Mouse (Mus musculus) lung, embryonic 16.5 days (tissue): Measurements from ENCODE around the gene Tatdn2. TPM values are rescaled to one million over a fixed set of nuclear protein-coding genes. Genes with fewer than 3 reads are reported as not detected.
A peak's percentile ranks its signal among the peaks of the same experiment; 100 is the strongest.

Experiments
- ATAC-seq: fragments of 200-750 bp; cut with Nextera tagmentation; 2 replicates; pipeline ENCODE4 v1.8.0; 2017; ENCODE audit warnings: low read depth, mild to moderate bottlenecking, moderate library complexity
- H3K27ac ChIP-seq: fragments of 300-500 bp; sonication (generic); 2 replicates; pipeline ENCODE4 v1.5.1; 2014; ENCODE audit warnings: mild to moderate bottlenecking, control low read depth, low read length
- H3K27me3 ChIP-seq: fragments of 300-500 bp; sonication (generic); 2 replicates; pipeline ENCODE4 v1.6.1; 2014; ENCODE audit warnings: low read depth, low read length, mixed read lengths; ENCODE audit not compliant: control insufficient read depth, insufficient read depth
- H3K36me3 ChIP-seq: fragments of 300-500 bp; sonication (generic); 2 replicates; pipeline ENCODE4 v1.6.1; 2014; ENCODE audit warnings: low read length; ENCODE audit not compliant: control insufficient read depth, insufficient read depth
- H3K4me1 ChIP-seq: fragments of 300-500 bp; sonication (generic); replicated peaks from 2 replicates; pipeline ENCODE4 v1.6.1; 2014; ENCODE audit warnings: low read length, mixed read lengths; ENCODE audit not compliant: control insufficient read depth, insufficient read depth
- H3K4me2 ChIP-seq: fragments of 300-500 bp; sonication (generic); 2 replicates; pipeline ENCODE4 v1.6.1; 2014; ENCODE audit warnings: low read depth, low read length, control low read depth
- H3K4me3 ChIP-seq: fragments of 300-500 bp; sonication (generic); 2 replicates; pipeline ENCODE4 v1.5.1; 2014; ENCODE audit warnings: mild to moderate bottlenecking, low read length, control low read depth
- H3K9ac ChIP-seq: fragments of 300-500 bp; sonication (generic); 2 replicates; pipeline ENCODE4 v1.6.1; 2014; ENCODE audit warnings: low read length, control low read depth
- H3K9me3 ChIP-seq: fragments of 300-500 bp; sonication (generic); 2 replicates; pipeline ENCODE4 v1.6.1; 2016; ENCODE audit warnings: low read length; ENCODE audit not compliant: control insufficient read depth
- WGBS: fragments of 180-500 bp; shearing (Covaris S2); extraction: QIAGEN DNeasy Blood & Tissue Kit; methylation state at CpG from one replicate; pipeline ENCODE4 v1.1.7; 2014; 5-methylcytosine and 5-hydroxymethylcytosine counted together
- polyA plus RNA-seq: library from polyadenylated mRNA; unstranded; fragments of >200 nt; fragmentation: Nextera tagmentation; extraction: Ambion mirVana; gene quantifications from 2 replicates; pipeline ENCODE4 v1.2.1, GENCODE M21; 2015

Gene Tatdn2
- polyA plus RNA-seq: 0.46 and 0.60 TPM in 2 replicates

GRCm38 (mm10) chr6:113696582-113697221 is at the start of gene Tatdn2:
Tatdn2 (plus strand) TSS chr6:113697050.
- no peaks in the 10 kb centered on the region for H3K9me3 ChIP-seq
- under 1% methylated on average over 56 of the region's 58 CpGs for WGBS
- H3K4me3 ChIP-seq: peak within 1 kb of the TSS; percentile 85
- H3K4me1 ChIP-seq: peaks cover 18% of the 10 kb centered on the region
- peak within 1 kb of the TSS; percentile 83 for H3K9ac ChIP-seq
- H3K27ac ChIP-seq: peak within 1 kb of the TSS; percentile 94
- ATAC-seq: peak; percentile 99
- peaks cover 3% of the 10 kb centered on the region for H3K36me3 ChIP-seq
- no peaks in the 10 kb centered on the region for H3K27me3 ChIP-seq
- peak within 1 kb of the TSS; percentile 96 for H3K4me2 ChIP-seq

GRCm38 (mm10) chr6:113649346-113650196 is 47.3 kb upstream of the Tatdn2 start:
- WGBS: 69% methylated on average over 7 of the region's 7 CpGs
- H3K9me3 ChIP-seq: no peaks in the 10 kb centered on the region
- no peaks in the 10 kb centered on the region for H3K4me1 ChIP-seq
- H3K27ac ChIP-seq: no peak overlapping the region
- no peak overlapping the region for H3K4me3 ChIP-seq
- no peak overlapping the region for H3K4me2 ChIP-seq
- ATAC-seq: no peak
- H3K9ac ChIP-seq: no peak overlapping the region
- no peaks in the 10 kb centered on the region for H3K27me3 ChIP-seq
- no peaks in the 10 kb centered on the region for H3K36me3 ChIP-seq

GRCm38 (mm10) chr6:113650197-113650640 is 46.6 kb upstream of the Tatdn2 start:
- no peak overlapping the region for H3K4me3 ChIP-seq
- no peak overlapping the region for H3K27ac ChIP-seq
- no peak overlapping the region for H3K4me2 ChIP-seq
- H3K4me1 ChIP-seq: no peaks in the 10 kb centered on the region
- H3K9me3 ChIP-seq: no peaks in the 10 kb centered on the region
- 46% methylated on average over 4 of the region's 4 CpGs for WGBS
- no peak for ATAC-seq
- no peaks in the 10 kb centered on the region for H3K27me3 ChIP-seq
- H3K36me3 ChIP-seq: no peaks in the 10 kb centered on the region
- no peak overlapping the region for H3K9ac ChIP-seq

GRCm38 (mm10) chr6:113651626-113652025 is 45.2 kb upstream of the Tatdn2 start:
- Histone ChIP-seq H3K9me3 (no peaks in the 10 kb centered on the region), H3K4me1 (no peaks in the 10 kb centered on the region), H3K4me2 (no peak overlapping the region), H3K27ac (no peak overlapping the region), H3K4me3 (no peak overlapping the region), H3K27me3 (no peaks in the 10 kb centered on the region), H3K36me3 (no peaks in the 10 kb centered on the region), H3K9ac (no peak overlapping the region)
- 67% methylated on average over 3 of the region's 3 CpGs for WGBS
- no peak for ATAC-seq

- Histone ChIP-seq H3K4me2 (no peak overlapping the region), H3K4me3 (no peak overlapping the region), H3K36me3 (no peaks in the 10 kb centered on the region), H3K27me3 (no peaks in the 10 kb centered on the region), H3K27ac (no peak overlapping the region), H3K4me1 (no peaks in the 10 kb centered on the region), H3K9ac (no peak overlapping the region), H3K9me3 (no peaks in the 10 kb centered on the region)
- WGBS: 89% methylated on average over 7 of the region's 7 CpGs
- ATAC-seq: no peak
Observed at GRCm38 (mm10) chr6:113653551-113653950, 43.3 kb upstream of the Tatdn2 start.

GRCm38 (mm10) chr6:113654102-113654501 is 42.7 kb upstream of the Tatdn2 start:
- Histone ChIP-seq H3K4me3 (no peak overlapping the region), H3K4me2 (no peak overlapping the region), H3K36me3 (no peaks in the 10 kb centered on the region), H3K9ac (no peak overlapping the region), H3K9me3 (no peaks in the 10 kb centered on the region), H3K27me3 (no peaks in the 10 kb centered on the region), H3K4me1 (no peaks in the 10 kb centered on the region), H3K27ac (no peak overlapping the region)
- no peak for ATAC-seq
- 59% methylated on average over 8 of the region's 8 CpGs for WGBS

GRCm38 (mm10) chr6:113654753-113655397 is 42.0 kb upstream of the Tatdn2 start:
- Histone ChIP-seq H3K4me2 (no peak overlapping the region), H3K27me3 (no peaks in the 10 kb centered on the region), H3K4me1 (no peaks in the 10 kb centered on the region), H3K9me3 (no peaks in the 10 kb centered on the region), H3K27ac (no peak overlapping the region), H3K9ac (no peak overlapping the region), H3K36me3 (no peaks in the 10 kb centered on the region), H3K4me3 (no peak overlapping the region)
- WGBS: 51% methylated on average over 16 of the region's 16 CpGs
- no peak for ATAC-seq

- Histone ChIP-seq H3K9ac (no peak overlapping the region), H3K4me3 (no peak overlapping the region), H3K4me1 (no peaks in the 10 kb centered on the region), H3K36me3 (no peaks in the 10 kb centered on the region), H3K27me3 (no peaks in the 10 kb centered on the region), H3K4me2 (no peak overlapping the region), H3K9me3 (no peaks in the 10 kb centered on the region), H3K27ac (no peak overlapping the region)
- 88% methylated on average over 3 of the region's 3 CpGs for WGBS
- ATAC-seq: no peak
Observed at GRCm38 (mm10) chr6:113655475-113655874, 41.4 kb upstream of the Tatdn2 start.

GRCm38 (mm10) chr6:113656847-113657246 is 40.0 kb upstream of the Tatdn2 start:
- peak; percentile 53; the same call in 1 of the 2 replicates for ATAC-seq
- H3K27ac ChIP-seq: no peak overlapping the region

More at GRCm38 (mm10) chr6:113656847-113657246, 40.0 kb upstream of the Tatdn2 start:
- Histone ChIP-seq H3K4me3 (no peak overlapping the region), H3K4me1 (peaks cover 3% of the 10 kb centered on the region), H3K4me2 (no peak overlapping the region), H3K9me3 (no peaks in the 10 kb centered on the region), H3K27me3 (no peaks in the 10 kb centered on the region), H3K36me3 (no peaks in the 10 kb centered on the region), H3K9ac (no peak overlapping the region)
- WGBS: 68% methylated on average over 6 of the region's 6 CpGs
